Mouse (Mus musculus) thymus, postnatal 36 days (tissue): ENCODE data around the gene Serpina16.

Experiments used
- DNase-seq, 2 experiments: peaks; one replicate each; pipeline ENCODE4 v3.0.0; 2022; ENCODE audit warnings: mixed read lengths in 2 of 2

The Serpina16 gene

DNA sequence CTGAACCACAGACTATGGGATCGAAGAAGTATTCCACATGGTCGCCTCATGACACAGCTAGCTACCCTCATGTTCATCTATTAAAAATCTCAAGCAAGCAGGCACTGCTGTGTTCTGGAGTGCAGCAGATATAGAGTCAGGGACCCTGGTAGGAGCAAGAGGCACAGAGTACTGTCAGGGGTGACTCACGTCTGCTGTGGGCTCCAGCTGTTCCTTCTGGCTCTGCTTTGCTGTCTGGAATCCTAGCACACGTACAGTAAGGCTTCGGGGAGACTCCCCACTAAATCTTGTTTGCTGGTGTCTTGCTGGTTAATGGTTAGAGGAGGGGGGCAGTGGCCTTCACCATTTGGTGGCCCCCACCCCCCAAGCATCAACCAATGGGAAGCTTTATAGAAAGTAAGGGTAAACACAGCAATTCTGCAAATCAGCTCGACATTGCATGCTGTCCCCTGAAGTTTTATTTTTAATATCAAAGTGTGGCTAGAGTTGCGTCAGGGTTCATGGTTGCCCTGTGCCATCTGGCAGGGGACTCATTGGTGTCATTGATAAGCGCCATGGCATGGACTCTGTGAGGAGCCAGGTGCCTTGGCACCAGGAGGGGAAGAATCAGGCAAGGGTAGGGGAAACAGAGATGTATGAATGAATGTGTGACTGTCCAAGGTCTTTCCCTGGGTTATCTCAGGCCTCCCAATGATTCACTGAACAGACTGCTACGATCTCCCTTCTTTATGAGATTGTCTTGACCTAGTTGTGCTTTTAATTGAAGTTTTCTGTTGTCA, 18.9 kb downstream of the Serpina16 start, which contains the start of gene Serpina6:
Serpina6 (minus strand) TSS at position 365 of the 779 bp plus-strand sequence.
- no peak for DNase-seq

- DNase-seq, result no peak
Measured at GRCm38 (mm10) chr12:103655123-103656044, 20.6 kb downstream of the Serpina16 start.

DNA sequence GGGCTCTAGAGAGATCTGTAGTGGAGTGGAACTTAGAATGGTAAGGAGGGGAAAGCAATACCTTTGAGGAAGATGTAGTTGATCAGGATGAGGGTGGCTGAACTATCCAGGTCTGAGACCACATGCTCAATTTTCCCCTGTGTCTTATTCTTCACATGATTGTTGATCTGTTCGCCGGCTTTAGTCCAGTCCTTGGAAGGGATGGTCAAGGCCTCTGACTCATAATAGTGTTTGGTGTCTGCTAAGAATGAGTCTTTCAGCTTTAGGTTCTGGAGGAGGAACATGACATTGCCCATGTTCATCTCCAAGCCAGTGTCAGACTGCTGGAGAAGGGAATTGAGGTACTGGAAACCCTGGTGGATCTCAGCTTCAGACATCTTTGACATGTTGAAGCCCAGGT, 22.1 kb downstream of the Serpina16 start:
- no peak for DNase-seq

DNA sequence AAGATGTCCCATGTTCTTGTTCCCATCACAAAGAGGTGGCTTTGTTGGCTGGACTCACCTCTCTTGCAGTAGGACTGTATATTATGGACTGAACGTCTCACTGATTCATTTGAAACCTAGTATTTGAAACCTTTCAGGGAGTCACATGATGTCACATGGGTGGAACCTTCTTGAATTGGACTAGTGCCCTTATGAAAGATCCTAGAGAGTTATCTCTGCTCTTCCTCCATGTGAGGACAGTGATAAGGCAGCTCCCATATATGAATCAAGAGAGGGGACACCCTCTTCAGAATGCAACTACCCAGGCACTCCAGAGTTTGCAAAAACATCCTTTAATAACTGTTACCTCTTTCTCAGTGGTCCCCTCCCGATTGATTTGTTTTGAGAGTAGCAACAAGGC, 29.6 kb downstream of the Serpina16 start:
- DNase-seq, result no peak

GRCm38 (mm10) chr12:103644601-103645000, 31.3 kb downstream of the Serpina16 start:
- DNase-seq, result no peak

DNA sequence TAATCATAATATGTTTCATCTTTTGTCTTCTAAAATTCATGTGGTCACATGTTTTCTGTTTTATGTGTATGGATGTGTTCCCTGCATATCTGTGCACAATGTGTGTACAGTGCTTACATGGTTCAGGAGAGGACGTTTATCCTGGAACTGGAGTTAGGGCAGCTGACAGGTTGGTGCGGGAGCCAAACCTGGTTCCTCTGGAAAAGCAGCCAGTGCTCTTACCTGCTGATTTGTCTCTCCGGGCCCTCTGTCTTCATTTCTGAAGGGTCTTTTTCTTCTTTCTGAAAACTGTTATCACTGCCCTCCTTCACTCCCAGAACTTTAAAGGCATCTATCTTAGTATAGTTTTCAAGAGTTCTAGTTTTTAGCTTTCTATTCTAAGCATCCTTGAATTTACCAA, 32.1 kb downstream of the Serpina16 start:
- no peak for DNase-seq

DNA sequence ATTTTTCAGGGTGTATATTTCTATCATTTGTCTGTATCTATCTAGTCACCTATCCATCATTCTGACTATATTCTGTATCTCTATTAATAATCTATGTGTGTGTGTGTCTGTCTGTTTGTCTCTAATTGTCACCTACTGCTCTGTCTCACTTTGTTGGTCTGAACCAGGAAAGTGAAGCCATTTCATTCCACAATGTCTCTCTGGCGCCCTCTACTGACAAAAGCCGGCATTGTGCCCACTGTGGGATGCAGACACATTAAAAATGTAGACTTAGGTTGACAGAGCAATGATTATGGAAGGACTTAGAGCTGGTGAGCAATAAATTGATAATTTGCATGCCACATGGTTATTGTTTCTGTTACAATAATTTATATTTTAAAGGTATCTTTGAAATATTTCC, 32.6 kb downstream of the Serpina16 start:
- peak; percentile 20 to 46 for DNase-seq

DNA sequence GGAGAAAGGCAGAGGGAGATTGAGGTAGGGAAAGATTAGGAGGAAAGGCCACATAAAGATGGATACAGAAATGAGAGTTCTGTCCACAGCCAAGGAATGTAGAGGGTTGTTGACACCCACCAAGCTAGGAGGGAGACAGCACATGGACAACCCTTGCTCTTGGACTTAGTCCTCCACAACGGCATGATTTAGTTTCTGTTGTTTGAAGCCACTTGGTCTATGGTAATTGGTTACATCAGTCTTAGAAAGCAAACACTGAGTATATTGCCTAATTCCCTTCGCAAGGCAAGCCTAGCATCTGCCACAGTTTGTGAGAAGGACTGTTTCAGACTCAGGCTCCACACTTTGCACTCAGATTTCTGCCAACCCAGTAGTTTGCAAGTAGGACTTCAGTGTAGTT, 40.1 kb downstream of the Serpina16 start:
- no peak for DNase-seq

DNA sequence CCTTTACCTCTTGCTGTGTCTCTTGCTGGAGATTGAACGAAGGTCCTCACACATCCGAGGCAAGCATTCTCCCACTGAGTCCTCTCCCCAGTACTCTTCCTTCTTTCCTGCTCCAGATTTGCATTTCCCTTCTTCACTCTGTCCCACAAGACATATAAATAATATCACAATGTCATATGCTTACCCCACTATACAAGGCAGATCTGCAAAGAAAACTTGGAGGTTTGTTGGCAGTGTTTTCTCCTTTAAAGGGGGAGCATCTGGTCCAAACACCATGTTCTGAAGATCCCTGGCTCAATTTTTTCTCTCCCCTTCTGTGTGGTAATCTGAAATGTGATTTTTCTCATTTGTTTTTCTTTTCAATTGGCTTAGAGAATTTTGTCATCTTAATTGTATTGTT, 41.5 kb downstream of the Serpina16 start:
- no peak for DNase-seq

- DNase-seq, result no peak
Measured at GRCm38 (mm10) chr12:103631203-103631612, 44.7 kb downstream of the Serpina16 start, which contains the start of gene Serpina10. Gene Serpina10, minus strand, starts transcription at chr12:103631444.
